Mouse (Mus musculus): ENCODE results near the gene Ankzf1. TPM values are rescaled to one million over a fixed set of nuclear protein-coding genes. Genes with fewer than 3 reads are reported as not detected.

Gene Ankzf1
- polyA plus RNA-seq, 1 experiment: 11.4 TPM

DNA sequence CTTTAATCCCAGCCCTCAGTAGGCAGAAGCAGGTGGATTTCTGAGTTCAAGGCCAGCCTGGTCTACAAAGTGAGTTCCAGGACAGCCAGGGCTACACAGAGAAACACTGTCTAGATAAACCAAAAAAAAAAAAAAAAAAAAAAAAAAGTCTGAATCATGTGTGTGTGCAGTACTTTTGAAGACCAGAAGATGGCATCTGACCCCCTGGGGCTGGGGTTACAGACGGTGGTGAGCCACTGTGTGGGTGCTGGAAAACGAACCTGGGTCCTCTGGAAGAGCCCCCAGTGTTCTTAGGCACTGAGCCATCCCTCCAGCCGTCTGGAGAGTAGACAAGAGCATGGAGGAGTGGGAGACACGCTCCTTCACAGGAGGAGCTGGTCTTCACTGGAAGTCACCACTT, 9.8 kb upstream of the Ankzf1 start:
- Histone ChIP-seq H3K4me3 (no peak overlapping the region), H3K27me3 (ENCODE audit: control insufficient read depth, insufficient read depth, insufficient read length) (no peaks in the 10 kb centered on the region), H3K79me2 (ENCODE audit: control insufficient read depth, insufficient read depth) (no peaks in the 10 kb centered on the region), H3K36me3 (ENCODE audit: control insufficient read depth, insufficient read depth) (peaks cover 6% of the 10 kb centered on the region), H3K4me2 (ENCODE audit: low read depth) (no peak overlapping the region), H3ac (ENCODE audit: control insufficient read depth, insufficient read length) (no peak overlapping the region)
- TF ChIP-seq POLR2AphosphoS2 (IDR thresholded peaks at IDR 0.05; ENCODE audit: insufficient read length, low read depth) (no peak), TCF12 (IDR thresholded peaks at IDR 0.05; ENCODE audit: insufficient read depth, poor library complexity, severe bottlenecking) (no peak), REST (IDR thresholded peaks at IDR 0.05; ENCODE audit: insufficient read depth, insufficient read length) (no peak), USF1 (IDR thresholded peaks at IDR 0.05; ENCODE audit: low read depth) (no peak), POLR2A (IDR thresholded peaks at IDR 0.05; ENCODE audit: insufficient read length, low read depth) (no peak), MYOG (IDR thresholded peaks at IDR 0.05; ENCODE audit: control insufficient read depth in 1 of 3, insufficient read depth in 1 of 3, insufficient read length in 2 of 3, low read depth in 2 of 3) (no peak), CEBPB (IDR thresholded peaks at IDR 0.05; ENCODE audit: insufficient read depth, poor library complexity, severe bottlenecking) (no peak), MAX (IDR thresholded peaks at IDR 0.05; ENCODE audit: low read depth) (no peak), E2F4 (IDR thresholded peaks at IDR 0.05; ENCODE audit: insufficient read depth) (no peak), TCF3 (IDR thresholded peaks at IDR 0.05; ENCODE audit: insufficient read length, low read depth) (no peak), SRF (IDR thresholded peaks at IDR 0.05; ENCODE audit: control insufficient read depth, insufficient read length, low read depth) (no peak), MYOD1 (IDR thresholded peaks at IDR 0.05; ENCODE audit: control insufficient read depth in 1 of 3, insufficient read length in 2 of 3, low read depth in 2 of 3) (no peak)

DNA sequence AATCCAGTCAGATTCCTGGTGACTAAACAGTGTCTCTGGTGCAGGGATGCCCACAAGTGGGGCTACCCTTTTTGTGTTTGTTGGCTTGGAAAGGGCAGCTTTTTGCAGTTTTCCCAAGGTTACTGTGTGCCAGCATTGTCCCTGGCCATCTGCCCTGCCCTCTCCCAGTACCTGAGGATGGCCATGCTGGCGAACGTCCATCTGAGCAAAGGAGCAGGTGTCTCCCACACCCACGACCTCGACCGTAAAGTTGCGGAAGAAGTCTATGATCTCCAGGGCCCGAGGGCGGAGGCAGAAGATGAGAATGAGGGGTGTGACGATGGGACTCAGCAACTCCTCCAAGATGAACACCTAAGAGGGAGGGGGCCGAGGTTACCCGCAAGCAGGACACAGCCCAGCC, 6.5 kb upstream of the Ankzf1 start:
- Histone ChIP-seq H3K4me2 (ENCODE audit: low read depth) (no peak overlapping the region), H3K4me3 (no peak overlapping the region), H3ac (ENCODE audit: control insufficient read depth, insufficient read length) (no peak overlapping the region), H3K27me3 (ENCODE audit: control insufficient read depth, insufficient read depth, insufficient read length) (no peaks in the 10 kb centered on the region), H3K36me3 (ENCODE audit: control insufficient read depth, insufficient read depth) (peaks cover 7% of the 10 kb centered on the region), H3K79me2 (ENCODE audit: control insufficient read depth, insufficient read depth) (no peaks in the 10 kb centered on the region)
- TF ChIP-seq SRF (IDR thresholded peaks at IDR 0.05; ENCODE audit: control insufficient read depth, insufficient read length, low read depth): no peak
- TF ChIP-seq MAX (IDR thresholded peaks at IDR 0.05; ENCODE audit: low read depth): no peak
- no peak for TF ChIP-seq USF1 (IDR thresholded peaks at IDR 0.05; ENCODE audit: low read depth)
- no peak for TF ChIP-seq MYOD1 (IDR thresholded peaks at IDR 0.05; ENCODE audit: control insufficient read depth in 1 of 3, insufficient read length in 2 of 3, low read depth in 2 of 3)
- no peak for TF ChIP-seq POLR2AphosphoS2 (IDR thresholded peaks at IDR 0.05; ENCODE audit: insufficient read length, low read depth)
- TF ChIP-seq TCF12 (IDR thresholded peaks at IDR 0.05; ENCODE audit: insufficient read depth, poor library complexity, severe bottlenecking): no peak
- no peak for TF ChIP-seq E2F4 (IDR thresholded peaks at IDR 0.05; ENCODE audit: insufficient read depth)
- TF ChIP-seq MYOG (IDR thresholded peaks at IDR 0.05; ENCODE audit: control insufficient read depth in 1 of 3, insufficient read depth in 1 of 3, insufficient read length in 2 of 3, low read depth in 2 of 3): no peak
- TF ChIP-seq POLR2A (IDR thresholded peaks at IDR 0.05; ENCODE audit: insufficient read length, low read depth): no peak
- no peak for TF ChIP-seq CEBPB (IDR thresholded peaks at IDR 0.05; ENCODE audit: insufficient read depth, poor library complexity, severe bottlenecking)
- TF ChIP-seq TCF3 (IDR thresholded peaks at IDR 0.05; ENCODE audit: insufficient read length, low read depth): no peak
- TF ChIP-seq REST (IDR thresholded peaks at IDR 0.05; ENCODE audit: insufficient read depth, insufficient read length): no peak

GRCm38 (mm10) chr1:75187126-75187525, 4.8 kb upstream of the Ankzf1 start:
- peaks cover 6% of the 10 kb centered on the region for H3K79me2 ChIP-seq (ENCODE audit: control insufficient read depth, insufficient read depth)
- no peak overlapping the region for H3ac ChIP-seq (ENCODE audit: control insufficient read depth, insufficient read length)
- no peaks in the 10 kb centered on the region for H3K27me3 ChIP-seq (ENCODE audit: control insufficient read depth, insufficient read depth, insufficient read length)
- H3K36me3 ChIP-seq (ENCODE audit: control insufficient read depth, insufficient read depth): peaks cover 7% of the 10 kb centered on the region
- no peak overlapping the region for H3K4me3 ChIP-seq
- TF ChIP-seq USF1 (IDR thresholded peaks at IDR 0.05; ENCODE audit: low read depth) (no peak), TCF3 (IDR thresholded peaks at IDR 0.05; ENCODE audit: insufficient read length, low read depth) (no peak)
- no peak overlapping the region for H3K4me2 ChIP-seq (ENCODE audit: low read depth)

DNA sequence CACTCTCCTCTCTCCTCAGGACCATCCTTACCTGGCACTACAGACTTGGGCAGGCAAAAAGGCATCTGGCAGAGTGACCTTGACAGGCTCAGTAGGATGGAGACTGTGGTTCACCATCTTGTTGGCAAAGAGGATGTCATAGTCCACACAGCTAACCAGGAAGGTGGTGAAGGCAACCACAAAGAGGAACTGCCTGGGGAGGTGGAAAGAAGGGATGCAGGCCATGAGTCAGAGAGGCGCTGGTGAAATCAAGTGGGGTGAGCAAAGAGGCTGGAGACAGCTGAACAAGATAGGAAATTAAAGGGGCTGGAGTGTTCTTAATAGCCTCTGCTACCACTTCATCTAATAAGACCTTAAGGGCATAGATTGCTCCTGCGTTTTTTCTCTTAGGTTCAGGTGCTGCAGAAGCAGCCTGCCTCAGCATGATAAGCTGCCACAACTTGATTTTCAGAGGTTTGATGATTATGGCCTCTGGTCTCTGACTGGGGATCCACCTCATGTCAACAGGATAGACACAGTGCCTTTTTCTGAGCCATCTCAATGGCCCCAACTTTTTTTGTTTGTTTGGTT, 4.0 kb upstream of the Ankzf1 start:
- TF ChIP-seq POLR2AphosphoS2 (IDR thresholded peaks at IDR 0.05; ENCODE audit: insufficient read length, low read depth) (no peak), CEBPB (IDR thresholded peaks at IDR 0.05; ENCODE audit: insufficient read depth, poor library complexity, severe bottlenecking) (no peak), REST (IDR thresholded peaks at IDR 0.05; ENCODE audit: insufficient read depth, insufficient read length) (no peak), POLR2A (IDR thresholded peaks at IDR 0.05; ENCODE audit: insufficient read length, low read depth) (no peak), SRF (IDR thresholded peaks at IDR 0.05; ENCODE audit: control insufficient read depth, insufficient read length, low read depth) (no peak), MYOG (IDR thresholded peaks at IDR 0.05; ENCODE audit: control insufficient read depth in 1 of 3, insufficient read depth in 1 of 3, insufficient read length in 2 of 3, low read depth in 2 of 3) (no peak), E2F4 (IDR thresholded peaks at IDR 0.05; ENCODE audit: insufficient read depth) (no peak), USF1 (IDR thresholded peaks at IDR 0.05; ENCODE audit: low read depth) (no peak), MYOD1 (IDR thresholded peaks at IDR 0.05; ENCODE audit: control insufficient read depth in 1 of 3, insufficient read length in 2 of 3, low read depth in 2 of 3) (no peak), TCF3 (IDR thresholded peaks at IDR 0.05; ENCODE audit: insufficient read length, low read depth) (no peak), MAX (IDR thresholded peaks at IDR 0.05; ENCODE audit: low read depth) (no peak)
- Histone ChIP-seq H3K36me3 (ENCODE audit: control insufficient read depth, insufficient read depth) (peaks cover 7% of the 10 kb centered on the region), H3K4me2 (ENCODE audit: low read depth) (no peak overlapping the region), H3ac (ENCODE audit: control insufficient read depth, insufficient read length) (no peak overlapping the region), H3K4me3 (no peak overlapping the region), H3K79me2 (ENCODE audit: control insufficient read depth, insufficient read depth) (peaks cover 6% of the 10 kb centered on the region), H3K27me3 (ENCODE audit: control insufficient read depth, insufficient read depth, insufficient read length) (no peaks in the 10 kb centered on the region)

- Histone ChIP-seq H3K4me2 (ENCODE audit: low read depth) (peak overlapping the region; percentile 93), H3K36me3 (ENCODE audit: control insufficient read depth, insufficient read depth) (peaks cover 13% of the 10 kb centered on the region), H3K4me3 (peak overlapping the region; percentile 94), H3ac (ENCODE audit: control insufficient read depth, insufficient read length) (no peak overlapping the region), H3K27me3 (ENCODE audit: control insufficient read depth, insufficient read depth, insufficient read length) (no peaks in the 10 kb centered on the region), H3K79me2 (ENCODE audit: control insufficient read depth, insufficient read depth) (peaks cover 6% of the 10 kb centered on the region)
- no peak for TF ChIP-seq USF1 (IDR thresholded peaks at IDR 0.05; ENCODE audit: low read depth)
- TF ChIP-seq MAX (IDR thresholded peaks at IDR 0.05; ENCODE audit: low read depth): no peak
These were observed 1.4 kb upstream of the Ankzf1 start for GRCm38 (mm10) chr1:75190577-75190976.

Measured in myocyte (in vitro differentiated cells).